Mouse (Mus musculus) thymus, adult 2 months (tissue): Measurements from ENCODE around the gene Zkscan3.

Experiments
- CTCF ChIP-seq: fragments of 200-500 bp; IDR thresholded peaks from 2 replicates; pipeline ENCODE4 v1.5.1; 2012; ENCODE audit warnings: mild to moderate bottlenecking, control low read depth, low read length, moderate library complexity, borderline replicate concordance; ENCODE audit not compliant: control insufficient read depth, poor library complexity, insufficient read depth; ENCODE audit errors: extremely low read depth
- POLR2A ChIP-seq: fragments of 200-500 bp; IDR thresholded peaks from 2 replicates; pipeline ENCODE4 v1.6.1; 2012; ENCODE audit warnings: mild to moderate bottlenecking, low read length, control low read depth, moderate library complexity; ENCODE audit not compliant: control insufficient read depth, poor library complexity, insufficient read depth; ENCODE audit errors: extremely low read depth

GRCm38 (mm10) chr13:21402287-21402846 is at the start of gene Zkscan3:
- TF ChIP-seq POLR2A = peak; percentile 59; the same call in 1 of the 2 replicates
- 0 out of 2 replicates have a peak, but pooled peaks have one; percentile 14 for TF ChIP-seq CTCF
